Mouse (Mus musculus) liver, embryonic 14.5 days (tissue): ENCODE measurements around the gene Krt10.

Experiments used
- CTCF ChIP-seq: IDR thresholded peaks from 2 replicates; pipeline ENCODE4 v1.5.1; 2016; ENCODE audit warnings: antibody characterized with exemption, low read depth, control low read depth
- EP300 ChIP-seq: IDR thresholded peaks from 2 replicates; pipeline ENCODE4 v1.6.1; 2016; ENCODE audit warnings: antibody characterized with exemption, low read depth

DNA sequence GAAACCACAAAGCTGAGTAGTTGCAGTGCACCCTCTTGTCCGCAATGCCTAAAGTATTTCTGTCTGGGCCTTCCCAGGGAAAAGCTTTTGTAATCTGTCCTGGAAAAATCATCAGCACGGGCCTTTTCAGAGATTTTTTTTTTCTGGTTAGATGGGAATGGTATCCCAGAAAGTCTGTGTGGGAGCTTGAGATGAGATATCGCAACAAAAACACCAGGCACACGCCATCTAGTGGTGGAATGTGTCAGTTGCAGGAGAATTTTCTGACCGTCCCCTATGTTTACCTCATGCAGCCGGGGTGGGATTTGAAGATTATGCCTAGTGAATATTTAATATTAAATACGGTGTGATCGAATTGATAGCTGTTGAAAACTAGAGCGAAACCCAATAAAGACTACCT lies 24.8 kb downstream of the Krt10 start:
- no peak for TF ChIP-seq EP300
- peak; percentile 69 for TF ChIP-seq CTCF
